Mouse (Mus musculus): Measurements from ENCODE around the gene Serpinb9. TPM values are rescaled to one million over a fixed set of nuclear protein-coding genes. Genes with fewer than 3 reads are reported as not detected.
"Not testable (repeated sequence)": the region's sequence is repeated elsewhere in the genome, so short reads cannot be mapped to it uniquely, and the experiment has no call there.

Serpinb9 gene
- polyA plus RNA-seq, 1 experiment from 2014 or later, result 0.63 TPM

- H3K9me3 ChIP-seq, result no peaks in the 10 kb centered on the region
- H3K4me2 ChIP-seq, result no peak overlapping the region
- no peaks in the 10 kb centered on the region for H3K36me3 ChIP-seq (replicated peaks)
- H3K4me3 ChIP-seq (replicated peaks), result no peak overlapping the region
- H3K9ac ChIP-seq, result no peak overlapping the region
- no peaks in the 10 kb centered on the region for H3K27me3 ChIP-seq
- no peak for ATAC-seq (ENCODE audit: low FRiP score)
- no peak overlapping the region for H3K27ac ChIP-seq
- 86% methylated on average over 3 of the region's 3 CpGs for WGBS
- peaks cover 5% of the 10 kb centered on the region for H3K4me1 ChIP-seq
Measured at GRCm38 (mm10) chr13:33006555-33006954, 3.5 kb downstream of the Serpinb9 start.

- Histone ChIP-seq H3K27ac (no peak overlapping the region), H3K27me3 (no peaks in the 10 kb centered on the region), H3K36me3 (replicated peaks) (no peaks in the 10 kb centered on the region), H3K4me3 (replicated peaks) (no peak overlapping the region), H3K9ac (no peak overlapping the region), H3K4me2 (no peak overlapping the region), H3K9me3 (no peaks in the 10 kb centered on the region), H3K4me1 (no peaks in the 10 kb centered on the region)
- WGBS, result 70% methylated on average over 1 of the region's 1 CpGs
- no peak for ATAC-seq (ENCODE audit: low FRiP score)
Measured at GRCm38 (mm10) chr13:33012395-33012794, 9.3 kb downstream of the Serpinb9 start.

GRCm38 (mm10) chr13:33013271-33013670 lies 10.2 kb downstream of the Serpinb9 start:
- H3K9ac ChIP-seq, result no peak overlapping the region
- 63% methylated on average over 2 of the region's 2 CpGs for WGBS
- H3K4me3 ChIP-seq (replicated peaks), result no peak overlapping the region
- H3K4me2 ChIP-seq, result no peak overlapping the region
- no peak overlapping the region for H3K27ac ChIP-seq
- H3K27me3 ChIP-seq, result no peaks in the 10 kb centered on the region
- H3K4me1 ChIP-seq, result no peaks in the 10 kb centered on the region
- ATAC-seq (ENCODE audit: low FRiP score), result no peak
- H3K9me3 ChIP-seq, result no peaks in the 10 kb centered on the region
- H3K36me3 ChIP-seq (replicated peaks), result no peaks in the 10 kb centered on the region

GRCm38 (mm10) chr13:33022371-33022770 lies 19.3 kb downstream of the Serpinb9 start:
- Histone ChIP-seq H3K9ac (no peak overlapping the region), H3K27ac (no peak overlapping the region), H3K9me3 (0 out of 2 replicates have a peak, but pooled peaks cover 6% of the 10 kb centered on the region), H3K4me2 (no peak overlapping the region), H3K27me3 (no peaks in the 10 kb centered on the region), H3K4me3 (replicated peaks) (no peak overlapping the region), H3K4me1 (no peaks in the 10 kb centered on the region), H3K36me3 (replicated peaks) (no peaks in the 10 kb centered on the region)
- ATAC-seq (ENCODE audit: low FRiP score), result no peak
- 96% methylated on average over 1 of the region's 1 CpGs for WGBS

GRCm38 (mm10) chr13:33026427-33027057 lies 23.5 kb downstream of the Serpinb9 start:
- no peaks in the 10 kb centered on the region for H3K4me1 ChIP-seq
- no peaks in the 10 kb centered on the region for H3K9me3 ChIP-seq
- H3K4me2 ChIP-seq, result no peak overlapping the region
- WGBS, result 74% methylated on average over 1 of the region's 1 CpGs
- no peak overlapping the region for H3K4me3 ChIP-seq (replicated peaks)
- no peak for ATAC-seq (ENCODE audit: low FRiP score)
- H3K36me3 ChIP-seq (replicated peaks), result no peaks in the 10 kb centered on the region
- H3K27ac ChIP-seq, result no peak overlapping the region
- no peak overlapping the region for H3K9ac ChIP-seq
- H3K27me3 ChIP-seq, result no peaks in the 10 kb centered on the region

- Histone ChIP-seq H3K9ac (no peak within 1 kb of the TSS), H3K4me1 (no peaks in the 10 kb centered on the region), H3K27me3 (no peaks in the 10 kb centered on the region), H3K4me3 (replicated peaks) (no peak within 1 kb of the TSS), H3K27ac (no peak within 1 kb of the TSS), H3K9me3 (no peaks in the 10 kb centered on the region), H3K36me3 (replicated peaks) (no peaks in the 10 kb centered on the region), H3K4me2 (no peak within 1 kb of the TSS)
- 94% methylated on average over 2 of the region's 2 CpGs for WGBS
- no peak for ATAC-seq (ENCODE audit: low FRiP score)
Measured at GRCm38 (mm10) chr13:33027244-33027643, 24.2 kb downstream of the Serpinb9 start, which contains the start of gene Serpinb9b. Gene Serpinb9b, plus strand, starts transcription at chr13:33027416.

- ATAC-seq (ENCODE audit: low FRiP score), result no peak
Measured at GRCm38 (mm10) chr13:33028146-33028545, 25.1 kb downstream of the Serpinb9 start.

GRCm38 (mm10) chr13:33028550-33028949 lies 25.5 kb downstream of the Serpinb9 start:
- no peaks in the 10 kb centered on the region for H3K27me3 ChIP-seq
- no peaks in the 10 kb centered on the region for H3K4me1 ChIP-seq
- 77% methylated on average over 2 of the region's 2 CpGs for WGBS
- H3K9me3 ChIP-seq, result no peaks in the 10 kb centered on the region
- ATAC-seq (ENCODE audit: low FRiP score), result no peak
- no peak overlapping the region for H3K9ac ChIP-seq
- H3K4me2 ChIP-seq, result no peak overlapping the region
- no peak overlapping the region for H3K4me3 ChIP-seq (replicated peaks)
- no peaks in the 10 kb centered on the region for H3K36me3 ChIP-seq (replicated peaks)
- H3K27ac ChIP-seq, result no peak overlapping the region

More at GRCm38 (mm10) chr13:33028146-33028545, 25.1 kb downstream of the Serpinb9 start:
- 72% methylated on average over 2 of the region's 2 CpGs for WGBS
- Histone ChIP-seq H3K27me3 (no peaks in the 10 kb centered on the region), H3K27ac (no peak overlapping the region), H3K36me3 (replicated peaks) (no peaks in the 10 kb centered on the region), H3K4me3 (replicated peaks) (no peak overlapping the region), H3K4me1 (no peaks in the 10 kb centered on the region), H3K9ac (no peak overlapping the region), H3K9me3 (no peaks in the 10 kb centered on the region), H3K4me2 (no peak overlapping the region)

- not testable (repeated sequence) for H3K4me1 ChIP-seq; H3K9ac ChIP-seq; H3K27me3 ChIP-seq; ATAC-seq (ENCODE audit: low FRiP score); H3K4me2 ChIP-seq; H3K36me3 ChIP-seq (replicated peaks); H3K4me3 ChIP-seq (replicated peaks); H3K27ac ChIP-seq; H3K9me3 ChIP-seq
- WGBS, result 95% methylated on average over 2 of the region's 2 CpGs
Measured at GRCm38 (mm10) chr13:33029478-33029877, 26.4 kb downstream of the Serpinb9 start.

- H3K9me3 ChIP-seq, result no peaks in the 10 kb centered on the region
- no peak overlapping the region for H3K4me3 ChIP-seq (replicated peaks)
- 73% methylated on average over 3 of the region's 3 CpGs for WGBS
- no peak overlapping the region for H3K4me2 ChIP-seq
- no peaks in the 10 kb centered on the region for H3K27me3 ChIP-seq
- no peak overlapping the region for H3K27ac ChIP-seq
- ATAC-seq (ENCODE audit: low FRiP score), result no peak
- no peaks in the 10 kb centered on the region for H3K4me1 ChIP-seq
- no peaks in the 10 kb centered on the region for H3K36me3 ChIP-seq (replicated peaks)
- H3K9ac ChIP-seq, result no peak overlapping the region
Measured at GRCm38 (mm10) chr13:33030281-33030680, 27.2 kb downstream of the Serpinb9 start.

- Histone ChIP-seq H3K4me3 (replicated peaks) (no peak overlapping the region), H3K27me3 (no peaks in the 10 kb centered on the region), H3K4me1 (no peaks in the 10 kb centered on the region), H3K9ac (no peak overlapping the region), H3K27ac (no peak overlapping the region), H3K36me3 (replicated peaks) (no peaks in the 10 kb centered on the region), H3K9me3 (no peaks in the 10 kb centered on the region), H3K4me2 (no peak overlapping the region)
- no peak for ATAC-seq (ENCODE audit: low FRiP score)
- 87% methylated on average over 1 of the region's 1 CpGs for WGBS
Measured at GRCm38 (mm10) chr13:33035506-33035905, 32.5 kb downstream of the Serpinb9 start.

GRCm38 (mm10) chr13:33043542-33043941 lies 40.5 kb downstream of the Serpinb9 start:
- no peak overlapping the region for H3K4me2 ChIP-seq
- H3K4me3 ChIP-seq (replicated peaks), result no peak overlapping the region
- no peaks in the 10 kb centered on the region for H3K4me1 ChIP-seq
- no peak overlapping the region for H3K9ac ChIP-seq
- H3K36me3 ChIP-seq (replicated peaks), result no peaks in the 10 kb centered on the region
- H3K9me3 ChIP-seq, result no peaks in the 10 kb centered on the region
- H3K27ac ChIP-seq, result no peak overlapping the region
- ATAC-seq (ENCODE audit: low FRiP score), result no peak
- WGBS, result 92% methylated on average over 3 of the region's 3 CpGs
- H3K27me3 ChIP-seq, result no peaks in the 10 kb centered on the region

GRCm38 (mm10) chr13:33047234-33047633 lies 44.2 kb downstream of the Serpinb9 start:
- H3K9ac ChIP-seq, result no peak overlapping the region
- ATAC-seq (ENCODE audit: low FRiP score), result no peak
- no peaks in the 10 kb centered on the region for H3K36me3 ChIP-seq (replicated peaks)
- no peak overlapping the region for H3K4me3 ChIP-seq (replicated peaks)
- H3K9me3 ChIP-seq, result no peaks in the 10 kb centered on the region
- H3K27me3 ChIP-seq, result no peaks in the 10 kb centered on the region
- H3K4me1 ChIP-seq, result no peaks in the 10 kb centered on the region
- H3K4me2 ChIP-seq, result no peak overlapping the region
- H3K27ac ChIP-seq, result no peak overlapping the region
- WGBS, result 98% methylated on average over 2 of the region's 2 CpGs
